Comparison of ENCODE assay signal across 16 mouse cellular contexts in genomic region chr12:27465499-27466150, GRCm38 (mm10).
DNase-seq lines count a peak whose midpoint lies in the region; ATAC-seq and TF ChIP-seq lines count a peak whose summit lies in the region.
"Had no signal": no experiment of that assay in that cellular context is flagged by ENCODE, and none has a peak within 500 bp of the region (broad histone marks: within the 10 kb centered on the region; RNA-seq: fewer than 3 reads in every experiment).

No protein-coding gene starts in this region.

- no peaks in the 10 kb centered on the region for H3K9me3 ChIP-seq in kidney, embryonic 16.5 days (ENCODE audit: low read length)
- no peaks in the 10 kb centered on the region for H3K9me3 ChIP-seq in embryonic facial prominence, embryonic 11.5 days (replicated peaks; ENCODE audit: control insufficient read depth, low read length)
- no peaks in the 10 kb centered on the region for H3K9me3 ChIP-seq in limb, embryonic 12.5 days
- H3K9me3 ChIP-seq in hindbrain, postnatal 0 days (ENCODE audit: low read length), result no peaks in the 10 kb centered on the region
- H3K9me3 ChIP-seq: forebrain, embryonic 15.5 days; hindbrain, embryonic 12.5 days had no signal

- H3K27me3 ChIP-seq in kidney, embryonic 16.5 days (ENCODE audit: insufficient read depth, low read length), result no peaks in the 10 kb centered on the region
- no peaks in the 10 kb centered on the region for H3K27me3 ChIP-seq in embryonic facial prominence, embryonic 11.5 days (ENCODE audit: control insufficient read depth, insufficient read depth, low read length)
- H3K27me3 ChIP-seq in limb, embryonic 12.5 days, result no peaks in the 10 kb centered on the region
- H3K27me3 ChIP-seq in hindbrain, postnatal 0 days (ENCODE audit: insufficient read depth, low read length), result no peaks in the 10 kb centered on the region
- H3K27me3 ChIP-seq: forebrain, embryonic 15.5 days; hindbrain, embryonic 12.5 days had no signal

- no peaks in the 10 kb centered on the region for H3K4me1 ChIP-seq in kidney, embryonic 16.5 days (ENCODE audit: insufficient read depth, low read length)
- H3K4me1 ChIP-seq in embryonic facial prominence, embryonic 11.5 days (ENCODE audit: control insufficient read depth, insufficient read depth, low read length), result no peaks in the 10 kb centered on the region
- peaks cover 46% of the 10 kb centered on the region for H3K4me1 ChIP-seq in limb, embryonic 12.5 days (replicated peaks)
- H3K4me1 ChIP-seq in hindbrain, postnatal 0 days (ENCODE audit: insufficient read depth, low read length), result no peaks in the 10 kb centered on the region

- 21% methylated on average over 3 of the region's 3 CpGs for WGBS in kidney, embryonic 16.5 days
- WGBS in embryonic facial prominence, embryonic 11.5 days, result 11% methylated on average over 3 of the region's 3 CpGs
- 4% methylated on average over 3 of the region's 3 CpGs for WGBS in limb, embryonic 12.5 days
- WGBS in hindbrain, postnatal 0 days, result 69% methylated on average over 3 of the region's 3 CpGs

- no peak for DNase-seq in kidney, adult 18-20 months
- DNase-seq in embryo, embryonic 11 days, result peak; percentile 67
- DNase-seq in embryonic facial prominence, embryonic 11.5 days (ENCODE audit: low spot score), result peak; percentile 78
- no peak for DNase-seq in adrenal gland, postnatal 14 days
- DNase-seq in layer of hippocampus, adult 9-11 months, result no peak
- no peak for DNase-seq in hindbrain, postnatal 0 days (ENCODE audit: low spot score)
- DNase-seq: cerebellum, adult 9-11 months; gastrocnemius, adult 2 months; heart, adult 18-20 months; kidney, postnatal 4 days; right cerebral cortex, adult 18-20 months had no signal

- no peak overlapping the region for H3K4me2 ChIP-seq in kidney, embryonic 16.5 days (replicated peaks; ENCODE audit: low read depth, low read length)
- H3K4me2 ChIP-seq in embryonic facial prominence, embryonic 11.5 days (ENCODE audit: low read depth, low read length), result no peak overlapping the region
- peak overlapping the region; percentile 20; the same call in 1 of the 2 replicates for H3K4me2 ChIP-seq in limb, embryonic 12.5 days
- H3K4me2 ChIP-seq in hindbrain, postnatal 0 days (ENCODE audit: low read depth, low read length), result no peak overlapping the region
- H3K4me2 ChIP-seq: forebrain, embryonic 15.5 days; hindbrain, embryonic 12.5 days had no signal

- 0 out of 2 replicates have a peak, but pooled peaks have one; percentile 54 for ATAC-seq in kidney, embryonic 16.5 days (ENCODE audit: low FRiP score, low TSS enrichment)
- ATAC-seq in embryonic facial prominence, embryonic 11.5 days (replicated peaks; ENCODE audit: insufficient number of reproducible peaks, low FRiP score, low TSS enrichment, low read depth), result peak; percentile 88
- ATAC-seq in limb, embryonic 12.5 days (ENCODE audit: insufficient number of reproducible peaks, insufficient read depth, low FRiP score, low TSS enrichment, low read depth), result peak; percentile 92
- ATAC-seq in hindbrain, postnatal 0 days, result no peak
- ATAC-seq: forebrain, embryonic 15.5 days; intestine, postnatal 0 days had no signal

- H3K27ac ChIP-seq in kidney, embryonic 16.5 days (ENCODE audit: low read length), result no peak overlapping the region
- H3K27ac ChIP-seq in embryonic facial prominence, embryonic 11.5 days (replicated peaks; ENCODE audit: low read depth, low read length), result peak overlapping the region; percentile 1; the same call in 1 of the 2 replicates
- peak overlapping the region; percentile 82 for H3K27ac ChIP-seq in limb, embryonic 12.5 days
- no peak overlapping the region for H3K27ac ChIP-seq in hindbrain, postnatal 0 days
- H3K27ac ChIP-seq: forebrain, embryonic 15.5 days; gastrocnemius, adult 2 months; hindbrain, embryonic 12.5 days had no signal

- no peak overlapping the region for H3K9ac ChIP-seq in kidney, embryonic 16.5 days (replicated peaks; ENCODE audit: low read length)
- no peak overlapping the region for H3K9ac ChIP-seq in embryonic facial prominence, embryonic 11.5 days (replicated peaks; ENCODE audit: low read length)
- no peak overlapping the region for H3K9ac ChIP-seq in limb, embryonic 12.5 days (replicated peaks)
- H3K9ac ChIP-seq in hindbrain, postnatal 0 days (replicated peaks; ENCODE audit: low read length), result no peak overlapping the region
- H3K9ac ChIP-seq: forebrain, embryonic 15.5 days; hindbrain, embryonic 12.5 days had no signal

- no peak for TF ChIP-seq CTCF in hindbrain, postnatal 0 days (IDR thresholded peaks at IDR 0.05; ENCODE audit: low read depth)

- H3K4me3 ChIP-seq in kidney, embryonic 16.5 days (ENCODE audit: low read length), result no peak overlapping the region
- no peak overlapping the region for H3K4me3 ChIP-seq in embryonic facial prominence, embryonic 11.5 days (ENCODE audit: low read depth, low read length)
- no peak overlapping the region for H3K4me3 ChIP-seq in limb, embryonic 12.5 days (replicated peaks)
- no peak overlapping the region for H3K4me3 ChIP-seq in hindbrain, postnatal 0 days (ENCODE audit: low read length)
- H3K4me3 ChIP-seq: forebrain, embryonic 15.5 days; gastrocnemius, adult 2 months; hindbrain, embryonic 12.5 days had no signal

- no peaks in the 10 kb centered on the region for H3K36me3 ChIP-seq in kidney, embryonic 16.5 days (ENCODE audit: insufficient read depth, low read length)
- no peaks in the 10 kb centered on the region for H3K36me3 ChIP-seq in embryonic facial prominence, embryonic 11.5 days (replicated peaks; ENCODE audit: control insufficient read depth, insufficient read depth, low read depth, low read length)
- no peaks in the 10 kb centered on the region for H3K36me3 ChIP-seq in limb, embryonic 12.5 days
- H3K36me3 ChIP-seq in hindbrain, postnatal 0 days (ENCODE audit: insufficient read depth, low read length), result no peaks in the 10 kb centered on the region
- H3K36me3 ChIP-seq: forebrain, embryonic 15.5 days; hindbrain, embryonic 12.5 days had no signal

Comparison
In these comparisons a context has a peak if more than half of its experiments do, and no peak if none do; other contexts are left out.
1. H3K27ac ChIP-seq: peak in embryonic facial prominence, embryonic 11.5 days (single experiment) and limb, embryonic 12.5 days (single experiment); none in kidney, embryonic 16.5 days (single experiment) and hindbrain, postnatal 0 days (single experiment).
2. DNase-seq: peak in embryo, embryonic 11 days (single experiment) and embryonic facial prominence, embryonic 11.5 days (single experiment); none in kidney, adult 18-20 months (single experiment), adrenal gland, postnatal 14 days (single experiment), layer of hippocampus, adult 9-11 months (single experiment) and hindbrain, postnatal 0 days (single experiment).